Mouse (Mus musculus): Measurements from ENCODE around the gene Dcaf17. TPM values are rescaled to one million over a fixed set of nuclear protein-coding genes. Genes with fewer than 3 reads are reported as not detected.

Dcaf17 gene
- total RNA-seq, 2 experiments from 2014 or later: 13.9 to 16.5 TPM

DNA sequence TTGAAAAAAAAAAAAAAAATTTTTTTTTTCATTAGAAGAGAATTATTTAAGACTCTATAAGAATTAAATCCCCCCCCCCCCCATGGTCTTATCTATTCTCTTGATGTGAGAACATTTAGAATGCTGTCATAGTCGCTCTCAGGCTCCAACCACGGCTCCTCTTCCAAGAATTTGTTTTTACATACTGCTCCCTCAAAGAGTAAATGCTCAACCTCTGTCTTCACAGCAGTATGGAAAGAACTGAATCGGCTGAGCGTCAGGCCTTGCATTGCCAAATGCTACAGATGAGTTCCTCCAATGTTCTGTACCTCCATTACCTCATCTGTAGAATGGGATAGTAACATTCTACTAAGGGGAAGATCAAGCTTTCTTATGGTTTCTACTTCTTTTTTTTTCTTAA lies 16.5 kb downstream of the Dcaf17 start:
- no peak for TF ChIP-seq CTCF (IDR thresholded peaks at IDR 0.05)
- Histone ChIP-seq H3K27ac (no peak overlapping the region), H3K4me3 (no peak overlapping the region)
- intact Hi-C loops (cut with DNase I): no loop called here
- no peak for DNase-seq (ENCODE audit: extremely low spot score in 1 of 2, low spot score in 2 of 2)

DNA sequence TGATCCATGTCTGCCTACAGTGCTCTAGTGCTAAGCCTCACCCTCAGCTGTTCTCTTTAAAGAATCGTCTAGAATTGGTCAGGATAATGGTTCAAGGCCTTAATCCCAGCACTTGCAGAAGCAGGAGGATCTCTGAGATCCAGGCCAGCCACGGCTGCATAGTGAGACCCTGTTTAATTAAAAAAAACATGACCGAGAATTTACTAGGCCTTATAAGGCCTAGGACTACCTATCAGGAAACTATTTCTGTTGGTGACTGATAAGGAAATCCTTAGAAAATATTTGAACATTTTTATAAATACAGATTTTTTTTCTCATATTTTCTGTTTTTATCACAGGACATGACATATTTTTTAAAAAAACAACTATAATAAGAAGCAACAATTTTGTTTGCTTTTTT lies 18.2 kb downstream of the Dcaf17 start:
- no peak for TF ChIP-seq CTCF (IDR thresholded peaks at IDR 0.05)

DNA sequence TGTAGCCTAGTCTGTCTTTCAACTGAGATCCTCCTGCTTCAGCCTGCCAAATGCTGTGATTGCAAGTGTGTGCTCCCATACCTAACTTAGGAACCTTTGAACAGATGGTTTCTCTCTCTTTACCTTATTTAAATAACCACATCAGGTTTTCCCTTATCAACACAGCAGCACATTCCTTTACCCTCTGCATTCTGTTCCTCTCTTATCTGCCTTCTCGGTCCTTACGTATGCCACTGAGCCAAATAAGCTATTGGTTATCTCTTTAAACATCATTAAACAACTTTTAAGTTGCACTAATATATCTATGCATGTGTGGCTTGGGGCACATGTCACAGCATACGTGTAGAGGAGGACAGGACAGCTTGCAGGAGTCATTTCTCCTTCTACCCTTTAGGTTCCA lies 18.7 kb downstream of the Dcaf17 start:
- no peak for TF ChIP-seq CTCF (IDR thresholded peaks at IDR 0.05)
- intact Hi-C loops (cut with DNase I): no loop called here
- no peak overlapping the region for H3K27ac ChIP-seq
- no peak overlapping the region for H3K4me3 ChIP-seq
- no peak for DNase-seq (ENCODE audit: extremely low spot score in 1 of 2, low spot score in 2 of 2)

More for the DNA sequence above, 18.2 kb downstream of the Dcaf17 start:
- H3K4me3 ChIP-seq: no peak overlapping the region
- DNase-seq (ENCODE audit: extremely low spot score in 1 of 2, low spot score in 2 of 2): no peak
- intact Hi-C loops (cut with DNase I): no loop called here
- H3K27ac ChIP-seq: no peak overlapping the region

DNA sequence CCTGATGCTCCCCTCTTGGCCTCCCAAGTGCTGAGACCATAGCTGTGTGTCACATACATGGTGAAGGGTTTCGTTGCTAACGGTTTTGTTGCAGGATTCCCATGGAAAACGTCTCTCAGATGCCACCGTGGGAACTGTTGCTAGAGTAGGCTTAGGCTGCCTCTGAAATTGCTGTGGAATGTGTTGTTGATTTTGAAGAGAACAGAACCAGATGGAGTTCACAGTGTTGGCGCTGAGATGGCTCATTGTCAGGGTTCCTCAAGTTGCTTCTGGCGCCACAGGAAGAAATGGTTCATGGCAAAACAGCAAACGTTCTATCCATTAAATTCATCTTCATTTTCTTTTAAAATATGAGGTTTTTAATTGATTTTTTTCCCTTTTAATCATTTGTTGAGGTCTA lies 27.3 kb downstream of the Dcaf17 start:
- Histone ChIP-seq H3K4me3 (no peak overlapping the region), H3K27ac (no peak overlapping the region)
- TF ChIP-seq CTCF (IDR thresholded peaks at IDR 0.05): no peak
- intact Hi-C loops (cut with DNase I): no loop called here
- no peak for DNase-seq (ENCODE audit: extremely low spot score in 1 of 2, low spot score in 2 of 2)

DNA sequence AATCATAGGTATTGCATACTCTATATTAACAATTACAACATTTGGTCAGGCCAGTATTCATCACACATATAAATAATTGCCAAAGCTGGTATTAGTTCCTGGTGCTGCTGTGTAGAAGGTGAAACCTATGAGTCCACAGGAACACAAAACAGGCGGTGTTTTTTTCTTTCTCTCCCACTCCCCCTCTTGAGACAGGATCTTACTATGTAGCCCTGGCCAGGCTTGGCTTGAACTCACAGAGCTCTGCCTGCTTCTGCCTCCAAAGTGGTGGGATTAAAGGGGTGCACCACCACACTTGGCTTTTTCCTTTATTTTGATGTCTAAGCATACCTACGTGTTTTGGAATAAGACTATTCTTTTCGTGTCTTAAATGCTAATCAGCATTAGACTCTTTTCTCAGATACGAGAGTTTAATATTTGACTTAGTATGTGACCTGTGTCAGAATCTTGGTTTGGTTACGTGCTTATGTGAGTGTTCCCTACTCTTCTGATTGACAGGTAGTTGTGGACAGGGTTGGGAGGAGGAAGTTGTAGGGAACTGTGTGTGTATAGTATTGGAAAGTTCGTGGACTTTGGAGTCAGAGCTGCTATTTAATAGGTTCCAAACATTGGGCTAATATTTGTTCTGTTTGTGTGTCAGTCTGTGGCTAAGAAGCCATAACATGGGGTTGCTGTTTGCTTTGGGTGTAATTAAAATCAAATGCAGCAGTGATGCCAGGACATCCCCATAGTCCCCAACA lies 28.5 kb downstream of the Dcaf17 start:
- no peak for TF ChIP-seq CTCF (IDR thresholded peaks at IDR 0.05)
- intact Hi-C loops (cut with DNase I): no loop called here
- DNase-seq (ENCODE audit: extremely low spot score in 1 of 2, low spot score in 2 of 2): no peak
- Histone ChIP-seq H3K27ac (no peak overlapping the region), H3K4me3 (no peak overlapping the region)

DNA sequence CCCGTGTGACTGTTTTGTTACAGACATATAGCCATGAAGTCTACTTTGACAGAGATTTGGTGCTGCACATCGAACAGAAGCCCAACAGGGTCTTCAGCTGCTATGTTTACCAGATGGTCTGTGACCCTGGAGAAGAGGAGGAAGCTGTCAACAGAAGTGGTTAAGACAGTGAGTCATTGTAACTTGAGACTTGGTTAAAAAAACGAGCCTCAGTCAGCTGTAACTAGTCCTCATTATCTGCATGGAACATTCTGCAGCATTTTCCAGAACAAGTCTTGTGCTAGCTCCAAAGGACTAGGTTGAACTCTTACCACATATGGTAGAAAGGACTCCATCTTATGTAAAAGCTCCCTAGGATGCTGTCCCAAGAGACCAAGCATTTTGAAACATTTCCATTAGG lies 34.6 kb downstream of the Dcaf17 start:
- DNase-seq (ENCODE audit: extremely low spot score in 1 of 2, low spot score in 2 of 2): no peak
- TF ChIP-seq CTCF (IDR thresholded peaks at IDR 0.05): no peak
- intact Hi-C loops (cut with DNase I): no loop called here
- no peak overlapping the region for H3K27ac ChIP-seq
- no peak overlapping the region for H3K4me3 ChIP-seq

DNA sequence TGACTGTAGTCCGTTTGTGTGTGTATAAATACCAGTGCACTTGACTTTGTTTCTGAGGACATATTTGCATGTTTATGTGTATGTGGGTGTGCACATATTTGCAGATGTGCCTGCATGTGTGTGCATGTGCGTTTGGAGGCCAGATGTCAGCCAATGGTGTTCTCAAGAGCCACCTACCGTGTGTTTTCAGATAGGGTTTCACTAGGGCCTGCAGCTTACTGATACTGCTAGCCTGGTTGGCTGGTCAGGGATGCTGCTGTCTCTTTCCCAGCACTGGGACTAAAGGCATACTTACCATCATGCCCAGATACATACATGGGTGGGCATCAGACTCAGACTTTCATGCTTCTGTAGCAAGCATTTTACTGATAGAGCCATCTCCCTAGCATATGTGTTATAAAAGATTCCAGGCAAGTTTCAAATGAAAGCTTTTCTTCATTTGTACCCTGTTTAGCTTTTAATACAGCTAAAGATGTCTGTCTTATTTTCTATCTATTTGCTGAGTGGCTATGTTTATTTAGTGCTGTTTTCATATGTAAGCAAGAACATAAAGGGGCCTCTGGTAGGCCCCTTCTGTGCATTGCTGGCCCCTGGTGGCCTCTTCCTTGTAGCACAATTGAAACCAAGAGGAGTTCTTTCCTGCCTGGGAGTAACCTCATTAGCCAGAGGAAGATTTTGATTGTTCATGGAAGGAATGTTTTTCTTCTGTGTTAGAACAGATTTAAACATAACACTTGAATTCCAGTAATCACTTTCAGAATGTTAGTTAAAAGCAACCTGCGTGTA lies 35.7 kb downstream of the Dcaf17 start:
- peak; percentile 48 for TF ChIP-seq CTCF (IDR thresholded peaks at IDR 0.05)

DNA sequence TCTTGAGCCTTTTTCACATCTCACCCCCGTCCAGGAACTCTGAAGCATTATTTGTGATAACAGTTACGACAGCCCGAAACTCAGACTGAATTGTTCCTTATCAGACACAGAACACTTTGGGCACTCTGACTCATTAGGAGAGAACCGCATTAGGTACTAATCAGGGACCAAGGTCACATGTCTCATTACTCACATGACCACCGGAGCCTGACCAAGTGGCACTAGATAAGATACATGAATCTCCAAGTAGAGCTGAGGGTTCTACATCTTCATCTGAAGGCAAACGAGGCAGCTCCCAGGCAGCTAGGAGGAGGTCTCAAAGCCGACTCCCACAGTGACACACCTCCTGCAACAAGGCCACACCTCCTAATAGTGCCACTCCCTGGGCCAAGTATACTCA lies 41.0 kb downstream of the Dcaf17 start:
- DNase-seq (ENCODE audit: extremely low spot score in 1 of 2, low spot score in 2 of 2): no peak
- no peak overlapping the region for H3K4me3 ChIP-seq
- no peak overlapping the region for H3K27ac ChIP-seq
- no peak for TF ChIP-seq CTCF (IDR thresholded peaks at IDR 0.05)
- intact Hi-C loops (cut with DNase I): no loop called here

More for the DNA sequence above, 35.7 kb downstream of the Dcaf17 start:
- Histone ChIP-seq H3K4me3 (no peak overlapping the region), H3K27ac (no peak overlapping the region)
- intact Hi-C loops (cut with DNase I): no loop called here
- DNase-seq (ENCODE audit: extremely low spot score in 1 of 2, low spot score in 2 of 2): no peak

DNA sequence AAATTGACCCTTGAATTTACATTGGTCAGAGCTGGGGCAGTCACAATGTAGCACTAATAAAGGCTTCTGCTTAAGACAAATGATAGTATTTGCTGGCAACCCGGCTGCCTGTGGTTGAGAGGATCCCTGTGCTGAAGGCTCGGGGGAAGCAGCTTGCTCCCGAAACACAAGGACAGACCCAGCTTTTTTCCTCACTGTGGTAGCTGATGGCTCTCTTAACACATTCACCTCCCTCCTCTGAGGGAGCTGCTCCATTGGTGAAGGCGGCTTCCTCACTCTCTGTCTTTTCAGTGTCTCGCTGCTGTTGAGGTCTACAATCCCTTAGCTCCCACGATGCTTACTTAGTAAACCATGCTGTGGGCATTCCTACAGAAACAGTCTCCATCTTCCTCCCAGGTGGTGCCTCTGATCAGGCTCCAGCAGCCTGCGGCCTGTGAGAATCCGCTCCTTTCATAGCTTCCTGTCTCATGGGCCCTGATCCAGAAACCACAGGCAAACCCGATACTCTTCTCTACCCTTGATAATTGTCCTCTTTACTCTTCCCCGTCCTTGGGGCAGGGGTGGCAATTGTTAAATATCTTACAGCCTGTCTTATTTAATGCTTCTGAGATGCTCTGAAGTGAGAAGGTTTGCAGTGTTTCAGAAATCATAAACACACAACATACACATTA lies 47.6 kb downstream of the Dcaf17 start:
- intact Hi-C loops (cut with DNase I): no loop called here
- no peak overlapping the region for H3K27ac ChIP-seq
- no peak for TF ChIP-seq CTCF (IDR thresholded peaks at IDR 0.05)
- DNase-seq (ENCODE audit: extremely low spot score in 1 of 2, low spot score in 2 of 2): no peak
- no peak overlapping the region for H3K4me3 ChIP-seq

DNA sequence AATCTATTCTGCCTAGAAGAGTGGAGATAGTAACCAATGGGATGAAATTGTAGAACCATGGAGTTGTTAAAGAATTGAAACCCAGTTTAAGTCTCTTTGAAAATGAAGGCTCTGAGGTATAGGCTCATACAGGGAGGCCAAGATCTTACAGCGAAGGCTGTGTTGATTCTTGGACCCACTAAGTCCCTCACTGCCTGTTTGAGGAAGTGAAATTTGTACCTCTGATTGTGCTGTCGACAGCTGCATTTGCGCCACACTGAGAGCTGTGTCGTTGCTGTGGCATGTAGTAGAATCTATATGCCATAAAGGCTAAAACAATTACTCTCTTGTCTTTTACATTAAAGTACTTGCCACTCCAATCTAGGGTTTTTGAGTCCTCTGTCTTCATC lies 48.2 kb downstream of the Dcaf17 start:
- no peak for TF ChIP-seq CTCF (IDR thresholded peaks at IDR 0.05)
- no peak overlapping the region for H3K4me3 ChIP-seq
- no peak overlapping the region for H3K27ac ChIP-seq
- no peak for DNase-seq (ENCODE audit: extremely low spot score in 1 of 2, low spot score in 2 of 2)
- intact Hi-C loops (cut with DNase I): no loop called here

DNA sequence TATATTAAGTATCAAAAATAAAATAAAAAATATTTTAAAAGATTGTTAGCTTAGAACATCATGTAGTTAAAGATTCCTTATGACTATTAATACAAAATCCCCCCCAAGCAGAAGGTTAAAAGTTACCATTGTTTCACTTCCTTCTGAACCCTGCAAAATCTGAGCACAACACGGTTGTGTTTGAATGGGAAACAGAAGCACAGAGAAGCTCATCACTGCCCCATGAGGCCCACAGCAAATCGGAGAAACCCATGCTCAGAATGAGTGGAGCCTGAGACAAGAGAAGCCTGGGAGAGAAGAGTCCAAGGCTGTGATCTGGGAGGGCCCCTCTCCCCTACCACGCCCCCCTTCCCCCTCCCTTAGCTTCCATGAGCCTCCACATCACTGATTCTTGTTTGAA lies 49.6 kb downstream of the Dcaf17 start:
- Histone ChIP-seq H3K4me3 (no peak overlapping the region), H3K27ac (no peak overlapping the region)
- intact Hi-C loops (cut with DNase I): no loop called here
- no peak for DNase-seq (ENCODE audit: extremely low spot score in 1 of 2, low spot score in 2 of 2)
- no peak for TF ChIP-seq CTCF (IDR thresholded peaks at IDR 0.05)

All from left cerebral cortex, adult 2 months (tissue).